Mouse (Mus musculus) neural tube, embryonic 10.5 days (tissue): ENCODE data around the gene Clec10a.

Experiments used
- DNase-seq: peaks from one replicate; pipeline ENCODE4 v3.0.0-alpha.2; 2017; ENCODE audit warnings: low spot score; ENCODE audit errors: extremely low spot score

Gene Clec10a

GRCm38 (mm10) chr11:70180496-70180895, 24.5 kb downstream of the Clec10a start:
- DNase-seq = no peak

GRCm38 (mm10) chr11:70185120-70185519, 29.1 kb downstream of the Clec10a start:
- DNase-seq = no peak

GRCm38 (mm10) chr11:70189319-70190134, 33.5 kb downstream of the Clec10a start:
- DNase-seq = no peak

- no peak for DNase-seq
Observed at GRCm38 (mm10) chr11:70191188-70191587, 35.2 kb downstream of the Clec10a start.

- DNase-seq = no peak
Observed at GRCm38 (mm10) chr11:70192157-70192556, 36.2 kb downstream of the Clec10a start.

GRCm38 (mm10) chr11:70193354-70194285, 37.6 kb downstream of the Clec10a start:
- DNase-seq = no peak

- no peak for DNase-seq
Observed at GRCm38 (mm10) chr11:70198332-70198731, 42.3 kb downstream of the Clec10a start.

GRCm38 (mm10) chr11:70199107-70199506, 43.1 kb downstream of the Clec10a start:
- no peak for DNase-seq

- no peak for DNase-seq
Observed at GRCm38 (mm10) chr11:70200036-70200608, 44.1 kb downstream of the Clec10a start.

GRCm38 (mm10) chr11:70201691-70202090, 45.7 kb downstream of the Clec10a start:
- DNase-seq = peak; percentile 82

GRCm38 (mm10) chr11:70206801-70207200, 50.8 kb downstream of the Clec10a start:
- no peak for DNase-seq

GRCm38 (mm10) chr11:70207283-70207682, 51.3 kb downstream of the Clec10a start:
- DNase-seq = no peak

- no peak for DNase-seq
Observed at GRCm38 (mm10) chr11:70208778-70209388, 52.9 kb downstream of the Clec10a start.

GRCm38 (mm10) chr11:70210681-70211080, 54.7 kb downstream of the Clec10a start:
- no peak for DNase-seq

- no peak for DNase-seq
Observed at GRCm38 (mm10) chr11:70211972-70212371, 56.0 kb downstream of the Clec10a start.

- no peak for DNase-seq
Observed at GRCm38 (mm10) chr11:70212423-70212822, 56.4 kb downstream of the Clec10a start, which contains the start of gene Slc16a11. Slc16a11 (plus strand) TSS chr11:70212752.

GRCm38 (mm10) chr11:70212896-70213295, 56.9 kb downstream of the Clec10a start:
- peak; percentile 51 for DNase-seq

GRCm38 (mm10) chr11:70213736-70214135, 57.7 kb downstream of the Clec10a start:
- DNase-seq = no peak

GRCm38 (mm10) chr11:70214191-70214855, 58.3 kb downstream of the Clec10a start:
- DNase-seq = peak; percentile 64

GRCm38 (mm10) chr11:70214856-70215209, 58.8 kb downstream of the Clec10a start:
- no peak for DNase-seq

GRCm38 (mm10) chr11:70215301-70215700, 59.3 kb downstream of the Clec10a start:
- DNase-seq = peak; percentile 23
